Mouse (Mus musculus): ENCODE results near the gene Ppp1r35. TPM values are rescaled to one million over a fixed set of nuclear protein-coding genes. Genes with fewer than 3 reads are reported as not detected.

Ppp1r35 gene
- polyA plus RNA-seq, 1 experiment from 2014 or later: 59.7 TPM

DNA sequence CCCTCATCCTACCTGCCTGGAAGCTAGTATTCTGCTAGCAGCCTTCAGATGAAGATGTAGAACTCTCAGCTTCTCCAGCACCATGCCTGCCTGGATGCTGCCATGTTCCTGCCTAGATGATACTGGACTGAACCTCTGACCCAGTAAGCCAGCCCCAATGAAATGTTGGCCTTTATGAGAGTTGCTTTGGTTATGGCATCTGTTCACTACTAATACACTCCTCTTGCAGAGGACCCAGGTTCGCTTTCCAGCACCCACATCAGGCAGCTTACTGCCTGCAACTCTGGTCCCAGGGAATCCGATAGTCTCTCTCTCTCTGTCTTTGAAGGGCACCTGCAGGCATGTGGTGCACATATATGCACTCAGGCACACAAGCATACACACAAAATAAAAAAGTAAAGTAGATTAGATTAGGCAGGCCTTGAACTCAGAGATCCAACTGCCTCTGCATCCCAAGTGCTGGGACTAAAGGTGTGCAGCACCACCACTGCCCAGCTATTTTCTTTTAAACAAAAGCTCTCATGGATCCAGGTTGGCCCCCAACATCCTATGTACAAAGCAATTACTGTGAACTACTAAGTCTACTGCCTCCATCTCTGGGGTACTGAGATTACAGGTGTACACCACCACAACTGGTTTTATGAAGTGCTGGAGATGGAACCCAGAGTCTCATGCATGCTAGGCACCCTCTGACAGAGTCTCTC is 2.9 kb upstream of the Ppp1r35 start:
- H3K9me3 ChIP-seq (replicated peaks): no peaks in the 10 kb centered on the region
- no peak for ATAC-seq (ENCODE audit: low FRiP score)
- no peak overlapping the region for H3K4me2 ChIP-seq (replicated peaks)
- H3K4me3 ChIP-seq: no peak overlapping the region
- H3K27me3 ChIP-seq: no peaks in the 10 kb centered on the region
- peaks cover 8% of the 10 kb centered on the region for H3K36me3 ChIP-seq
- H3K27ac ChIP-seq: no peak overlapping the region
- 89% methylated on average over 2 of the region's 2 CpGs for WGBS
- peaks cover 14% of the 10 kb centered on the region for H3K4me1 ChIP-seq
- no peak overlapping the region; the same call in 1 of the 2 replicates for H3K9ac ChIP-seq

DNA sequence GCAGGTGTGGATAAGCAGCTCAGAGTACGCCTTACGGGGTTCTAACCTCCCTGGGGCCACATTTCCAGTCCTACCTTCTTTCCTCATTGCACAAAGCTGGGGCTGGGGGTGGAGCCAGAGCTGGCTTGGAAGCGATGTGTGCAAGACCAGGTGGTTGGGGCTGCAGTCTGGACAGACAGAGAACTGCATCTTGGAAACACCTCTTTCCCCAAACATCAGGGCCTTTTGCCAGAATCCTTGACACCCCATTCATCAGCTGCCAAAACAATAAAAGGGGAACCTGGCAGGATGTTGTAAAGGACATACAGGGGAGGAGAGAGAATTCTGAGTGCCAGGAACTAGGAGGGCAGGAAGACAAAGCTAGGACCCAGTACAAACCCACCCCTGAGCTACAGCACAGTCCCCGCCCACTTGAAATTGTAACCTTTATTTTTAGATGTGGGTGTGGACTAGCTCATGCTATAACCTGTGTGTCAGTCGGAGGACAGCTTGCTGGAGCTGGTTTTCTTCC is 2.2 kb upstream of the Ppp1r35 start:
- no peak for ATAC-seq (ENCODE audit: low FRiP score)
- no peak overlapping the region; the same call in 1 of the 2 replicates for H3K9ac ChIP-seq
- WGBS: 51% methylated on average over 5 of the region's 5 CpGs

DNA sequence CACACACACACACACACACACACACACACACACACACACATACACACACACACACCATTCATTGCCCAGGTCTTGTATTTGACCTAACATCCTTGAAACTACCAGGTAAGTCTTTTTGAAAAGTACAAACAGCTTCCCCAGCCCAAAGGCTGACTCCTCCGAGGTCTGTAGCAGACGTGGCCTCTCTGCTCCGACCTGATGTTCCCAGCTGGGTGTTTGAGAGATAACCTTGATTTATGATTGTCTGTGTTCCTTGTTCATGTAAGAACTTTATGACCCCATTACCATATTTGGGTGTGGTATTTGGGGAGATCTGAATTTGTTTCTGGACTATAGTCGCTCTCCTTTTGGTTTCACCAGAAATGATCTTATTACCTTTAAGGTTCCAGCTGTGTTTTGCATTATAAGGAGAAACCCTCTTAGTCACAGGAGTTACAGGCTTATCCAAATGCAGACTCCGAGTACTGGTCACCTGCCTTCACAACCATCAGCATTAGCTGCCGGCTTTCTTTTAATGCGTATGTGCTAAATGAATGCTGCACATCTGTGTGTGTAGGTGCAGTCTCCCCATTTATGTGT is 1.3 kb upstream of the Ppp1r35 start:
- Histone ChIP-seq H3K36me3 (peaks cover 24% of the 10 kb centered on the region), H3K9me3 (replicated peaks) (no peaks in the 10 kb centered on the region), H3K9ac (no peak overlapping the region), H3K4me3 (no peak overlapping the region), H3K4me1 (peaks cover 25% of the 10 kb centered on the region), H3K27me3 (no peaks in the 10 kb centered on the region), H3K4me2 (replicated peaks) (no peak overlapping the region), H3K27ac (no peak overlapping the region)
- ATAC-seq (ENCODE audit: low FRiP score): no peak
- 81% methylated on average over 7 of the region's 7 CpGs for WGBS

More for the DNA sequence above, 2.2 kb upstream of the Ppp1r35 start:
- H3K4me3 ChIP-seq: no peak overlapping the region
- no peaks in the 10 kb centered on the region for H3K27me3 ChIP-seq
- no peaks in the 10 kb centered on the region for H3K9me3 ChIP-seq (replicated peaks)
- H3K4me1 ChIP-seq: peaks cover 17% of the 10 kb centered on the region
- H3K36me3 ChIP-seq: peaks cover 15% of the 10 kb centered on the region
- no peak overlapping the region for H3K27ac ChIP-seq
- H3K4me2 ChIP-seq (replicated peaks): no peak overlapping the region

DNA sequence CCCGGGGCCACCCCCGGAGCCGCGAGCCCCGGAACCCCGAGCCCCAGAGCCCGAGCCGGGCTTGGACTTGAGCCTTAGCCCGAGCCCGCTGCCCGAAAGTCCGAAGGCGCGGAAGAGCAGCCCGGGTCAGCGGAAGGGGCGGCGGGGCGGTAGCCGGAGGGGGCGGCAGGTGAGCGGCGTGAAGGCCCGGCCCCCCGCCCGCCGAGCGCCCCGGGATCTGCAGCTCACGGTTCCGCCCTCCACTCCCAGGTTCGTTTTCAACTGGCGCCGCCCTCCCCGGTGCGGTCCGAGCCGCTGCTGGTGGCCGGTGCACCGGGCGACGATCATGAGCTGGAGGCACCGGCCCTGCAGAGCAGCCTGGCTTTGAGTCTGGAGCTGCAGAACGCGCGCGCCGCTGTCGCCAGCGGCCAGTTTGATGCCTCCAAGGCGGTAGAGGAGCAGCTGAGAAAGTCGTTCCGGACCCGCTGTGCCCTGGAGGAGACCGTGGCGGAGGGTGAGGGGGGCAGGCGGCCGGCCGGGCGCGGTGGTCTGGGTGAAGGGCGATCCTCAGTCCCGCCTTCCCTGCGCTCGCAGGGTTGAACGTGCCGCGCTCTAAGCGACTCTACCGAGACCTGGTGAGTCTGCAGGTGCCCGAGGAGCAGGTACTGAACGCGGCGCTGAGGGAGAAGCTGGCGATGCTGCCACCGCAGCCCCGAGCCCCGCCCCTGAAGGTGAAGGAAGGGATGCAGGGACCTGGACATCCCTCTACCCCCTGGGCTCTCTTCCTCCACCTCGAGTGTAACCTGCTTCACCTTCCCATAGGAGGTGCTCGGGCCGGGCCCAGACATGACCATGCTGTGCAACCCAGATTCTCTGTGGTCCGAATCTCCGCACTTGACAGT is 644 bp downstream of the Ppp1r35 start:
- under 1% methylated on average over 64 of the region's 83 CpGs for WGBS
- H3K4me2 ChIP-seq (replicated peaks): peak overlapping the region; percentile 98
- H3K4me3 ChIP-seq: peak overlapping the region; percentile 99
- H3K27ac ChIP-seq: peak overlapping the region; percentile 96
- peak; percentile 38 for ATAC-seq (ENCODE audit: low FRiP score)
- H3K36me3 ChIP-seq: peaks cover 43% of the 10 kb centered on the region
- H3K9me3 ChIP-seq (replicated peaks): no peaks in the 10 kb centered on the region
- H3K27me3 ChIP-seq: no peaks in the 10 kb centered on the region
- H3K9ac ChIP-seq: peak overlapping the region; percentile 96
- peaks cover 44% of the 10 kb centered on the region for H3K4me1 ChIP-seq

DNA sequence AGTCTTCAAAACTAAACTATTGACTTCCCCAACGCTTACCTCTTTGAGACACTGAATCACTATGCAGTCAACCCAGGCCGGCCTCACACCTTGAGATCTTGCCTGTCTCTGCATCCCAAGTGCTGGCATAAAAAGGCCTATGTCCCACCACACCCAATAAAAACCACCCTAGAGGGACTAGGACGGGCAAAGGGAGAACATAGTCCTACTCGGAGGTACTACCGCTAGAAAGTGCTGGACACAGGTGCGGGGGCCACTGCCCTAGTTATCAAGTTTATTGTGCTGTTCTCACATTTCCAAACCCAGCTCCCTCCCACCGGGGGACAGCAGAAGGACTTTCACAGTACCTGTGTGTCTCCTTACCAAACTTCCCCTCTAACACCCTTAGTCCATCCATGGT is 3.0 kb downstream of the Ppp1r35 start:
- WGBS: 95% methylated on average over 7 of the region's 7 CpGs
- peaks cover 44% of the 10 kb centered on the region for H3K36me3 ChIP-seq
- H3K9ac ChIP-seq: no peak overlapping the region
- H3K9me3 ChIP-seq (replicated peaks): no peaks in the 10 kb centered on the region
- no peak overlapping the region for H3K27ac ChIP-seq
- ATAC-seq (ENCODE audit: low FRiP score): no peak
- no peaks in the 10 kb centered on the region for H3K27me3 ChIP-seq
- H3K4me2 ChIP-seq (replicated peaks): no peak overlapping the region
- peaks cover 54% of the 10 kb centered on the region for H3K4me1 ChIP-seq
- H3K4me3 ChIP-seq: no peak overlapping the region

DNA sequence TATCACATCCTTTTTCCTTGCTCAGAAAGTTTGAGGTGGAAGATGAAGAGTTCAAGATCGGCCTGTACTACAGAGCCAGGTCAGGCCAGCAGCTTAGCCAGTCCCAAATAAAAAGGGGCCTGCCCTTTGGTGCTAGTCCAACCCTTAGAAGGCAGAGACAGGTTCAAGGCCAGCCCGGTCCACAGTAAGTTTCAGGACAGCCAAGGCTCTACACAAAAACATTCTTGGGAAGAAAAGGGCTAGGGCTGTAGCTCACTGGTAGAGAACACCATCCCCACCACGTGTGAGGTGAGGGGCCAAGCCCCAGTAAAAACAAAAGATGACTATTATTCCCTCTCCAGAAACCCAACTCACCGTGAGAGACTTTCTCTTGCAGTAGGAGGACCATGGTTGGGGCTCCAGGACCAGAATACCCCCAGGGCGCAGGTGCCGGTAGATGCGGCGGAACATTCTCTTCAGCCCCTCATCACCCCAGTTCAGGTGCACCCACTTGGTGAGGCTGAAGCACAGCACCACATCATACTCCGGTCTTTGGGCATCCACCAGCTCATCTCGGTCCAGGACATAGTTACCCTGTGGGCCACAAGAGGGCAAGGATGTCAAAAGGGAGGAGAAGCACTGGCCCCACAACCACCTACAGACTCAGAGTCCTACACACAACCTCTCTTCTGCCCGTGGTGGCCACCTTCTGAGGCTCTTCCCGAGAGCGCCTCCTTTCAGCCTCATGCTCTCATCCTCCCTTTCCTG is 4.3 kb downstream of the Ppp1r35 start:
- peak overlapping the region; percentile 90 for H3K4me3 ChIP-seq
- H3K9me3 ChIP-seq (replicated peaks): no peaks in the 10 kb centered on the region
- 83% methylated on average over 13 of the region's 13 CpGs for WGBS
- ATAC-seq (ENCODE audit: low FRiP score): no peak
- peaks cover 44% of the 10 kb centered on the region for H3K36me3 ChIP-seq
- H3K4me2 ChIP-seq (replicated peaks): peak overlapping the region; percentile 78
- peaks cover 57% of the 10 kb centered on the region for H3K4me1 ChIP-seq
- peak overlapping the region; percentile 97; the same call in 1 of the 2 replicates for H3K9ac ChIP-seq
- no peak overlapping the region for H3K27ac ChIP-seq
- no peaks in the 10 kb centered on the region for H3K27me3 ChIP-seq

DNA sequence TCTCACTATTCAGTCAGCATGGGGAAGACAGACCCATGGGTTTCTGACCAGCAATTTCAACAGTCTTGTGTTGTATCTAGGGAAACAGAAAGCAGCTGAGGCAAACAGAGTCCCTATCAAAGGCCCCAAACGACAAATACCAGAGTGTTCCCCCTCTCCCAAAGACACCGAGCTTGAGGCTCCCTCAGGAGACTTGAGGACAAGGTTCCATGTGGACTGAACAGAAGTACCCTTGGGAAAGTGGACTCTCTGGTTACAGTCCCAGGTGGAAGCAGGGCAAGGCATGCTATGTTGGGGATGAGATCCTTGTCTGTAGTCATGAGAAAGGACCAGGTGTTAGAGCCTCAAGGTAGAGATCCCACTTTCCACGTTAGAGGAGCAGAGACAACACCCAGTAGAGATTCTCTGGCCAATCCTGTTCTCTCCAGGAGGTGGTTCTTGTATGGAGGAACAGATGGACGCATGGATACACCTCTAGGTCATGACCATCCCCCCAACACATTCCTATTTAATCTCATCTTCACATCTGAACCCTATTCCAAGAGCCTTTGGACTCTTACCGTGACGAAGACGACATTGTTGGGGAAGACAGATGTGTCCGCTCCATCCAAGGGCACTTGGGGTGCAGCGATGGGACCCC is 5.4 kb downstream of the Ppp1r35 start:
- no peak overlapping the region for H3K27ac ChIP-seq
- H3K4me1 ChIP-seq: peaks cover 60% of the 10 kb centered on the region
- H3K9me3 ChIP-seq (replicated peaks): no peaks in the 10 kb centered on the region
- H3K27me3 ChIP-seq: no peaks in the 10 kb centered on the region; the same call in 1 of the 2 replicates
- peak overlapping the region; percentile 97 for H3K9ac ChIP-seq
- peak overlapping the region; percentile 90 for H3K4me3 ChIP-seq
- no peak for ATAC-seq (ENCODE audit: low FRiP score)
- H3K4me2 ChIP-seq (replicated peaks): peak overlapping the region; percentile 78
- peaks cover 44% of the 10 kb centered on the region for H3K36me3 ChIP-seq
- WGBS: 70% methylated on average over 9 of the region's 9 CpGs

DNA sequence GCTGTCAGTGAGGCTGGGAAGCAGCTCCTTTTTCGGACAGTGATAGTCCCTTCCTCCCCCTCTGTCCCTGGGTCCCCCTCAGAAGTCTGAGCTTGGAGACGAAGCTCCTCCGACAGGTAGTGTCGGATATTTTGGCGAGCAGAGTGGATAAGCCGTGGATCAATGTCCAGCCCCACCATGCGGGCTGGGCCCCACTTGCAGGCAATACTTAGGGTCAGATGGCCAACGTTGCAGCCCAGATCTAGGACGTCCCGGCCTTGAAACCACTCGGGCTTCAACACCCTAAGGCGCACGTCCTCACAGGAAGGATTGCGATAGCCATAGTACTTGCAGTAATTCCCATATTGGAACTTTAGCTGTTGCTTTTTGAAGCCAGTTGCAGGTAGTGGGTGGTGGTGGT is 5.9 kb downstream of the Ppp1r35 start:
- WGBS: 83% methylated on average over 14 of the region's 14 CpGs
- Histone ChIP-seq H3K4me3 (peak overlapping the region; percentile 90), H3K4me1 (peaks cover 58% of the 10 kb centered on the region), H3K9ac (peak overlapping the region; percentile 97), H3K4me2 (replicated peaks) (peak overlapping the region; percentile 78), H3K27me3 (peaks cover 3% of the 10 kb centered on the region; the same call in 1 of the 2 replicates), H3K27ac (no peak overlapping the region), H3K9me3 (replicated peaks) (no peaks in the 10 kb centered on the region), H3K36me3 (peaks cover 44% of the 10 kb centered on the region)
- ATAC-seq (ENCODE audit: low FRiP score): no peak

DNA sequence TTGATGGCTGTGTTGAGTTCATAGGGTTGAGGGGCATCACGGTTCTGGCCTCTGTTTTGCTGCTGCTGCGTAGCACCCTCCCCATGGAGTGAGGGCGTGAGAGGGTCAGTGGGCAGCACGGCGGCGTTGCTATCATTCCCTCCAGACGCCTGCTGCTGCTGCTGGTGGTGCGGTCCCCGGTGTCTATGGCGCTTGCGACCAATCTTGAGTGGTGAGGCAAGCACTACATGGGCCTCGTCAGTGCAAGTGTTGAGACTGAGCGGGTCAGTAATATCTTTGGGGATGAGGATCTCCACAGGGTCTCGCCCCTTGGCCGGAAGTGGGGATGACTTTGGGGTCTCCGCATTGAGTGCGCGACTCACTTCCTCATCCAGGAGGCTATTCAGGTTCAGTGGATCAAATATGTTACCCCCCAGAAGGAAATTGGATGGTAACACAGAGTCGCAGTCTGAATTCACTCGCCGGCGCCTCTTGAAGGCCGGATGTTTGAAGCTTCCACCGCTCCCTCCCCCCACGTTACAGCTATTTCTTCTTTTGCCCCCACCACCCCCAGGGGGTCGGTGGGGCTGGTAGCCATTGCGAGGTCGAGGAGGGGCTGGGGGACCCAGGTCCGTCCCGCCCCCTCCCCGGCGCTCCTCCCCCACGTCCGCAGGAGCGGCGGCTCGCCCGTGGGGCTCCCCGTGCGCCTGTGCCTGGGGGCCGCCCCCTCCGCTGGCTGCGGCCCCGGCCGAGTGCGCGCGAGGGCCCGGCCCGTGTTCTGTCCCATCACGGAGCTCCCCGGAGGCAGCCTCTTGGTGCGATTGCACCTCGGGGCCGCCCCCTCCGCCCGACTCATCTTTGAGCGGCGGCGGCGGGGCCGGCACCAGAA is 6.7 kb downstream of the Ppp1r35 start:
- ATAC-seq (ENCODE audit: low FRiP score): peak; percentile 11; the same call in 1 of the 2 replicates
- H3K4me3 ChIP-seq: peak overlapping the region; percentile 90
- H3K27ac ChIP-seq: peak overlapping the region; percentile 99
- H3K36me3 ChIP-seq: peaks cover 40% of the 10 kb centered on the region
- H3K4me1 ChIP-seq: peaks cover 49% of the 10 kb centered on the region
- H3K9me3 ChIP-seq (replicated peaks): no peaks in the 10 kb centered on the region
- H3K27me3 ChIP-seq: peaks cover 3% of the 10 kb centered on the region; the same call in 1 of the 2 replicates
- WGBS: 2% methylated on average over 46 of the region's 62 CpGs
- peak overlapping the region; percentile 97 for H3K9ac ChIP-seq
- H3K4me2 ChIP-seq (replicated peaks): peak overlapping the region; percentile 78

DNA sequence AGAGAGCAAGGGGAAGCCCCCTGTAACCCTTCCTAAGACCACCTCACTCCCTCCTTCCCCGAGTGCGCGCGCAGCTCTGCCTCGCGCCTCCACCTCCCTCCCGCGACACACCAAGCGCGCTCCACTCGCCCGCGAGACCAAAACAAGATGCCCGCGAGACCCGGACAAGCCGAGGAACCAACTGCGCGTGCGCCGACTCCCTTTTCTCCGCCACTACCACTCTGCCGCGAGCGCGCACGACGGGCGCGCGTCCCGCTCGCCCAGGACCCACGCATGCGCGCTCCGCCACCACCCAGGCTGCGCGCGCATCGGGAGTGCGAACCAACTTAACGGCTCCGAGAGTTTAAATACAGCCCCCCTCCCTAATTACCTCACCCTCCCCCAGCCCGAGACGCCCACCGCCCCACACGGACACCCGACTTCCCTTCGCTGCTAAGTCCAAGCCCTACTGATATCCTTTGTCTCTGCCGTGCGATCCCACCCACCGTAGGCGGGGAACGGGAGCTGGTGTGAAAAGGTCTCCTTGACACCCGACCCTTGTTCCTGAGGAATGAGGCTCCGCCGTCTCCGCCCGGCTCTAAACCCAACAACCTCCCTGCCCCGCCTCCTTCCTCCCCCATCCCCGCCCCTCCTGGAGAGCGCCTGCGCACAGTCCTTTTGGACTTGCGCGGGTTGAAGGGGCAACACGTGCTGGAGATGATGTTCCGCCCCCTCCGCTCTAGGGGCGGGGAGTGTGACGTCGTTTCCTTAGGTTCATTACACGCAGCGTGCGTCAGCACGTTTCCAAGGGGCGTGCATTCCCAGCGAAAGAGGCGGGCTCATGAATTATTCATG is 7.7 kb downstream of the Ppp1r35 start:
- no peaks in the 10 kb centered on the region for H3K9me3 ChIP-seq (replicated peaks)
- H3K4me2 ChIP-seq (replicated peaks): peak overlapping the region; percentile 78
- H3K4me1 ChIP-seq: peaks cover 44% of the 10 kb centered on the region
- peak overlapping the region; percentile 97 for H3K9ac ChIP-seq
- H3K27ac ChIP-seq: peak overlapping the region; percentile 99
- peak; percentile 87 for ATAC-seq (ENCODE audit: low FRiP score)
- H3K36me3 ChIP-seq: peaks cover 31% of the 10 kb centered on the region
- H3K27me3 ChIP-seq: peaks cover 3% of the 10 kb centered on the region; the same call in 1 of the 2 replicates
- H3K4me3 ChIP-seq: peak overlapping the region; percentile 90
- WGBS: under 1% methylated on average over 77 of the region's 79 CpGs

All from hindbrain, embryonic 12.5 days (tissue).